Mouse (Mus musculus) spleen, embryonic (tissue): ENCODE results near the gene Ly75.

Experiments used
- CTCF ChIA-PET: fragments of 350-600 bp; sonication (Branson Sonifier 250); formaldehyde crosslinking; loops from one replicate; lab custom pipeline; 2022; lab: Charles Lee

Ly75 gene

DNA sequence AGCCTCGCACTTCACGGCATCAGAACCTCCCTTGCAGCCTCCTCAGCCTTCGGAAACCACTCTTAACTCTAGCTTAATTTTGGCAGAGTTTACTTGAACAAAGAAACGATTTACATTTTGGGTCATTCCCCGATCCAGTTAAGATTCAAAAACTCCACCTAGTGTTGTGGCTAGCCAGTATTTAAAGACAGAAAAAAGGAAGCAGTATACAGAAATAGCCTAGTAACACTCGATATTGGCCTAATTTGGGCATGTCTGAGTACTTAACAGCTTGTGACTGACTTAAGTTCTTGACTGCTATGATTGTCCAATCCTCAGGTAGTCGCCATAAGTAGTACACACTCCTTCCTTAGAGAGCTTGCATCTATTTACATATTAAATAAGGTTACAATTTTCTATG, 56.2 kb downstream of the Ly75 start:
- CTCF ChIA-PET, result interaction anchor here (0.5 kb wide), 1 partner anchor 16 kb away, joined by 5 read pairs; no protein-coding TSS in a partner anchor

DNA sequence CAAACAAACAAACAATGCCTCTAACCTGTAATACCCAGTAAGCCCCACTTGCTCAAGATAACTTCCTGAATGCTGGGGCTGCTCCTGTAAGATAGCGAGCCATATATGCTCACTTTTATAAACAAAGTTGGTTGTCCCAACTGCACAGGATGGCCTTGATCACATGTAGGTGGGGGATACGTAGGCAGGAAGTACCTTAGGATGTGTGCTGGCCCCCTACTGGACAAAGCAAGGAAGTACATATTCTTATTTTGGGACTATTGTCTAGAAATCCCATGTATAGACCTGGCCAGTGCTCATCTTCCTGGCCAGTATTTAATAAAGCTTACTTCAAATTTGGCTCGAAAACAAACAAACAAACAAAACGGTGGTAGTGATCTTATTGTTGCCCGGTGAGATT, 59.7 kb downstream of the Ly75 start:
- CTCF ChIA-PET, result no interaction called here

GRCm38 (mm10) chr2:60322031-60322726, 60.9 kb downstream of the Ly75 start:
- CTCF ChIA-PET, result no interaction called here

GRCm38 (mm10) chr2:60303796-60304195, 79.3 kb downstream of the Ly75 start:
- CTCF ChIA-PET, result no interaction called here

DNA sequence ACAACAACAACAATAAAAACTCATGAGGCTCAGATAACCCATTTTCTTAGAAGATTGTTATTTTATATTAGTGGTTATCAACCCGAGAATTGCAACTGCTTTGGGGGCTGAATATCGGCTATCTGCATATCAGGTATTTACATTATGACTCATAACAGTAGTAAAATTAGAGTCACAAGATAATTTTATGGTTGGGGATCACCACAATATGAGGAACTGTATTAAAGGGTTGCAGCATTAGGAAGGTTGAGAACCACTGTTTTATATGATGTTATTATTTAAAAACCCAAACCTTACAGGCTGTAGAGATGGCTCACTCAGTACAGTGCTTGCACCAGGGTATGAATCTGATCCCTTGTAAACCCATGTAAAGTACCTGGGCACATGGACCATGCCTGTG, 83.8 kb downstream of the Ly75 start:
- CTCF ChIA-PET, result no interaction called here

GRCm38 (mm10) chr2:60298266-60298665, 84.8 kb downstream of the Ly75 start:
- CTCF ChIA-PET, result no interaction called here

- CTCF ChIA-PET, result interaction anchor here (0.7 kb wide), 1 partner anchor 1224 kb away, joined by 3 read pairs; no protein-coding TSS in a partner anchor
Measured at GRCm38 (mm10) chr2:60291381-60291780, 91.7 kb downstream of the Ly75 start.

- CTCF ChIA-PET, result no interaction called here
Measured at GRCm38 (mm10) chr2:60289451-60289850, 93.7 kb downstream of the Ly75 start.

DNA sequence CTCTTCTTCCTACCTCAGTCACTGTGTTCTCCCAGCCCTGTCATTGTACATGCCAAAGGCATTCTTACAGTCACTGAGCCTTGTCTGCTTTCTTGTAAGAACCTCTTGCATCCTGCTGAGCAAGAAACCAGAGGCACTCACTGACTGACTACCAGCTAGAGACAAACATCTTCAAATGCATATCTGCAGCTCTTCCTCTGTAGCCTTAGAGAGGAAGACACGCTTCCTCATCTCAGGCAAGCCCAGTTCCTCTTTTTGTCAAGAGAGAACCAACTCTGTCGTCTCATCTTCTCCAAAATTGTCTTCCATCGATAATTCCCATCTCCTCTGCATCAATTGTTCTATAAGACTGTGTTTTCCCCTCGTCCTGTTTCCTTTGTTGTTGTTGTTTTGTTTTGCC, 94.5 kb downstream of the Ly75 start:
- CTCF ChIA-PET, result no interaction called here

GRCm38 (mm10) chr2:60285107-60285617, 97.9 kb downstream of the Ly75 start:
- CTCF ChIA-PET, result no interaction called here

DNA sequence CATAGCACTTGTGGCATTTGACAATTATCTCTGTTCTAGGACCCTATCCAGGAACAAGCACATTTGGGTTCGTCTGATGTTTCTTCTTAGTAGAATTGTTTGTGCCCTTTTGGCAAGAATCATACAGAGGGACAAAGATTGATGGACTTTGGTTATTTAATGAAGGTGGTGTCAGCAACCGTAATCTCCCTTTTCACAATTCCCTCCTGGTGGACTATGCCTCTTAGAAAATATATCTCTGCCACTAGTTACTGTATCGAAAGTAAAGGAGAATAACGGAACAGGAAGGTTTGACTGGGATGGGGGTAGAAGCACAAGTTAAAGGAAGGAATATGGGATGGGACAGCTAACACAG, 98.7 kb downstream of the Ly75 start, which contains the start of gene Cd302:
Gene Cd302 (minus strand): TSS at position 22 of the 355 bp plus-strand sequence.
- CTCF ChIA-PET, result no interaction called here

DNA sequence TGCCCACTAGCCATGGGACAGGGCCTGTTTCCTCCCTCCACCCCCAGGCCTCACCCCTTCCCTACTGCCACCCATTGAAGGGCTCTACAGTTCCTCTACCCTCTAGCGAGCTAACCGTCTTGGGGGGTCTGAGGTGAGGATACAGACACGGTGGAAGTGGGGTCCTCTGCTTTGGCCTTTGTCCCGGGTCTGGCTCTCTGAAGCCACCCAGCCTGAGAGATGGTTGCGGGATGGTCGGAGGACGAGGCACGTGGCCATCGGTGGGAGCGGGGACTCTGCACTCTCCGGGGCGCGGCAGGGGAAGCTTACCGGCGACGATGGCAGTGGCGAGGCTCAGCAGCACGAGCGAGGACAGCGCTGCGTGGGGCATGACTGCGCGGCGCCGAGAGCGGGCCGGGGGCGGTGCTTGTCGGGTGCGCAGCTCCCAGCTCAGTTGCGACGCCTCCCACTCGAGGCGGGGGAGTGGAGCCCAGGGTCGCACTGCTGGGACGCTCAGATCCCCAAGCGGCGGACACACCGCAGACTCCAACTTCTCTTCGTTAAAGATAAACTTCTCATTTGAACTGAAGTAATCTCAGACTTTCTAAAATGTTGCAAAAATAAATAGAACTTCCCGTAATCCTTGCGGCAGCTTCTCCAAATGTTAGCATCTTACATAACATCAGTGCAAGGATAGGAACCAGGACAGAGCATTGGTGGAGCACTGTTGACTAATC, 99.2 kb downstream of the Ly75 start:
- CTCF ChIA-PET, result interaction anchor here (0.8 kb wide), 1 partner anchor 1191 kb away, joined by 3 read pairs; no protein-coding TSS in a partner anchor

DNA sequence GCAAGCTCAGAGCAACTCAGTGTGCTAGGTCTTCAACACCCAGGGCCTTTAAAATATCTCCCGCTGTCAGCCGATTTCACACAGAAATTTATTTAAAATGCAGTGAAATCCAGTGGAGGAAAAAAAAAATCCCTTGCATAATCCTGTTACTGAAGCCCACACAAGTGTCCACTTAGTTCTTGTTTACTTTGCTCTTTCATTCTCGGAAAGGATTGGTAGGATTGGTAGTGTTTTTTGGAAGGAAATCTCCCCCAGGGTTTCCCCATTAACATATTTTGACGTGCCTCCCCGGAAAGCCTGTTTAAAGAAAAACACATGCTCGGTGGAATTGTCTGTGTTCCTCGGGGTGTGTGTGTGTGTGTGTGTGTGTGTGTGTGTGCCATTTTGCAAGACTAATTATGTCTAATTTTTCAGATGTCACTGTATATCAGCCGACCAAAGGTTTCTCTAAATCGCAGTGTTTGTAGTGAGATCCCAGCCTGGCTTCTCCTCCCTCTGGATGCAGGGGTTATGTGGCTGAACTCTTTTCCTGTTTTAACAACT, 99.8 kb downstream of the Ly75 start:
- CTCF ChIA-PET, result interaction anchor here (0.8 kb wide), 1 partner anchor 1192 kb away, joined by 3 read pairs; no protein-coding TSS in a partner anchor

- CTCF ChIA-PET, result no interaction called here
Measured at GRCm38 (mm10) chr2:60282625-60283024, 100.5 kb downstream of the Ly75 start.

DNA sequence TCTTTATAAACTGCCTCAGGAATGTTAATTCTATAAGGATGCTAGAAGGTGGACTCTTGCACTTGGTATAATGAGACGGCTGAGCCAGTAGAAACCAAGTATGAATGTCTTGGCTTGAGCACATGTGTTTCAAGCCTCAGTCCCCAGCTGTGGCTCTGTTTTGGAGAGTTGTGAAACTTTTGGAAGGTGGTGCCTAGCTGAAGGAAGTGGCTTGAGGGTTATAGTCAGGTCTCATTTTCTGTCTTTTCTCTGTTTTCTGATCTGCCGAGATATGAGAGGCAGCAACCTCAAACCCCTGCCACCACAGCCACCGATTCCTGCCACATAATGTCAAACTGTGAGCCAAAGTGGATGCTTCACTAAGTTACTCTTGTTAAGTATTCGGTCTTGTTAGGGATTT, 104.5 kb downstream of the Ly75 start:
- CTCF ChIA-PET, result no interaction called here

- CTCF ChIA-PET, result no interaction called here
Measured at GRCm38 (mm10) chr2:60269856-60270479, 113.1 kb downstream of the Ly75 start.

DNA sequence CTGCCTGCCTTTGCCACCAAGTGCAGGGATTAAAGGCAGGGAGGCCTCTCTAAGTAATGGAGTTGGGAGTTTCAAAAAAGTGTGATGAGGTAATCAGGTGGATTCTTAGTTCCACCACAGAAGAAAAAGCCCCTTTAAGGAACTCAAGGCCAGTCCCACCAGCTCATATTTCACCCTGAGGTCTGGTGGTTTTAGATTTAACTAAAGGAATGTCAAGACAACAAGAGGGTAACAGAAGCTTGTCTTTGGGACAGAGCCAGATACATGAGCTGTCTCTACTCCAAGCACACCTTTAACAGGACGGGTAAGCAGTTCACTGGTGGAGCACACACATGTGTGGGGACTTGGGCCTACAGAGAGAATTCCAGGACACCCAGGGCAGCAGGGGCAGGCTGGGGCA, 115.5 kb downstream of the Ly75 start:
- CTCF ChIA-PET, result no interaction called here

- CTCF ChIA-PET, result no interaction called here
Measured at GRCm38 (mm10) chr2:60260621-60261350, 122.3 kb downstream of the Ly75 start.

GRCm38 (mm10) chr2:60259186-60259585, 123.9 kb downstream of the Ly75 start:
- CTCF ChIA-PET, result no interaction called here

GRCm38 (mm10) chr2:60256751-60257150, 126.4 kb downstream of the Ly75 start:
- CTCF ChIA-PET, result no interaction called here

DNA sequence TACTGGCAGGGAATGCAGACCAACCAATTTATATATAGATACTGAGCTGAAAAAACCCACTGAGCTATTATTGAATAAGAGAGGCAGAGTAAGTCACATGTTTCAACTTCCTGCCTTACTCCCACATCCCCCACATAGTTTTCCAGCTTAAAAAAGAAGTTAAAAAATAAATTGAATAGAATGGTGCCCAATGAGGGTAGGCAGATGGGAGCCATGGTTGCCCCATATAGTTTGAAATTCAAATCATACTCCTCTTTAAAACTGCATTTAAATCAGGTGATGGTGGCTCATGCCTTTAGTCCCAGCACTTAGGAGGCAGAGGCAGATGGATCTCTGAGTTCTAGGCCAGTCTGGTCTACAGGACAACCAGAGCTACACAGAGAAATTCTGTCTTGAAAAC, 129.6 kb downstream of the Ly75 start:
- CTCF ChIA-PET, result no interaction called here
